Mouse (Mus musculus) embryonic fibroblast, embryonic 13.5 days (primary cell): Measurements from ENCODE around the gene BC049762.

Experiments used
- CTCF ChIP-seq: IDR thresholded peaks from 2 replicates; pipeline ENCODE4 v1.5.1; 2011; ENCODE audit warnings: mild to moderate bottlenecking, control low read depth, low read length, moderate library complexity, borderline replicate concordance; ENCODE audit not compliant: insufficient read depth
- POLR2A ChIP-seq: IDR thresholded peaks from 2 replicates; pipeline ENCODE4 v1.6.1; 2011; ENCODE audit warnings: low read depth, mild to moderate bottlenecking, control low read depth, low read length, moderate library complexity

DNA sequence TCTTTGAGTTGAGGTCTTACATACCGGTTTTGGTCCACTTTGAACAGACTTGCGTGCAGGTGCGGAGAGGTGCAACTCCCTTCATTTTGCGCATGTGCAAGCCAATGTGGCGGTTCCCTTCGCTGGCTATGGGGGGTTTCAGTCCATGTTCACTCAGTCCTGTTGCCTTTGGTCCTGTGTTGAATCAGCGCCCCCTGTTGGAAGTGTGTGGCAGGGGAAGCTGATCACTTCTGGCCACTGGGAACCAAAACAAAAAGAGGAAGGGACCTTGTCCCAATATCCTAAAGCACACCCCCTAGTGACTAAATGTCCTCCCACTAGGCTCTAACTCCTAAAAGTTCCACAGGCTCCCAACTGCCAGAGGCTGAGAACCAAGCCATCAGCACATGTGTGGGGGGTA is 48.8 kb downstream of the BC049762 start:
- TF ChIP-seq CTCF (no peak), POLR2A (no peak)
